Mouse (Mus musculus) bone marrow, adult 2 months (tissue): ENCODE data around the gene Rhbdd1.

Experiments used
- CTCF ChIP-seq: fragments of 200-500 bp; IDR thresholded peaks from 2 replicates; pipeline ENCODE4 v1.5.1; 2011; ENCODE audit warnings: low read length, control low read depth; ENCODE audit not compliant: control insufficient read depth, insufficient read depth
- POLR2A ChIP-seq: fragments of 200-500 bp; IDR thresholded peaks from 2 replicates; pipeline ENCODE4 v1.6.1; 2011; ENCODE audit warnings: low read depth, mild to moderate bottlenecking, control low read depth, low read length, borderline replicate concordance; ENCODE audit not compliant: control insufficient read depth

DNA sequence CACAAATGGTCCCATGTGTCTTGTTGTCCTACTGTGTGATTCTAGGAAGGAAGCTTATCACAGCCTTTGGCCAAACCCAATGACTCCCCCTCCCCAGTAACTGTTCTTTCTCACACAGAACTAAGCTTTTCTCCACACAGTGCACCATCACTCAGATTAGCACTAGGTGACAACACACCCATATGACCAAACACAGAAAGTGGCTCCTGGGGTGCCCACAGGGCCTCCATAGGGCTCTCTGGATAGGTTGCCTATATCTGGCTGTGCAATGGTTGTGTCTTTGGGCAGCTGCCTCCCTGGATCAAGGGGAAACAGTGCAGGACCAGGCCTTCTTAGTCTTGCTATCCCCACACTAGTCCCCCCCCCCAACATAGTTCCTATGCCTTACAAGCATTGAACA lies 157.2 kb downstream of the Rhbdd1 start:
- no peak for TF ChIP-seq POLR2A
- TF ChIP-seq CTCF = no peak
